Mouse (Mus musculus) erythroblast, embryonic 14.5 days (primary cell): Measurements from ENCODE around the gene Mapk3.

ENCODE experiments used
- GATA1 ChIP-seq: IDR thresholded peaks from 2 replicates; pipeline ENCODE4 v1.6.1; 2012; ENCODE audit warnings: low read length, inconsistent platforms, mixed read lengths
- TAL1 ChIP-seq: IDR thresholded peaks from 3 replicates; pipeline ENCODE4 v1.6.1; 2012; ENCODE audit warnings: low read length, inconsistent platforms, mixed read lengths

DNA sequence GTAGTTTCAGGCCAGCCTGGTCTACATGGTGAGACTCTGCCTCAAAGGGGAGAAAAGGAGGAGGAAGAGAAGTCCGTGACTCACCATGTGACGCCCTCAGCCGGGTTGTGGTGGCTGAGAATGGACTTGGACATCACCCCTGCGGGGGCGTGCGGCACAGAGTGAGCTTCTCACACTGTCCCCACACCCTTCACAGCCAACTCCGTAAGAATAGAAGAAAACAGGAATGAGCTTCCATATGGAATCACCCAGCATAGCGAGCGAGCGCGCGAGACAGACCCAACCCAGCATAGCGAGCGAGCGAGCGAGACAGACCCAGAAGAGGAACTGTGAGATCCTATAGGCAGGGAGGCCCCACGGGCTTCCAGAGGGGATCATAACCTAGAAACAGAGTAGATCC is 19.9 kb upstream of the Mapk3 start:
- TF ChIP-seq GATA1: no peak
- TF ChIP-seq TAL1: no peak
